Mouse (Mus musculus) spleen, embryonic (tissue): ENCODE measurements around the gene Ssbp3.

Experiments used
- CTCF ChIA-PET: fragments of 350-600 bp; sonication (Branson Sonifier 250); formaldehyde crosslinking; loops from one replicate; lab custom pipeline; 2022; lab: Charles Lee

Gene Ssbp3

GRCm38 (mm10) chr4:107045188-107045587 is 134.7 kb downstream of the Ssbp3 start:
- CTCF ChIA-PET: no interaction called here

GRCm38 (mm10) chr4:107047806-107048205 is 137.3 kb downstream of the Ssbp3 start:
- CTCF ChIA-PET: no interaction called here

GRCm38 (mm10) chr4:107048568-107049162 is 138.2 kb downstream of the Ssbp3 start:
- CTCF ChIA-PET: no interaction called here

- CTCF ChIA-PET: interaction anchor here (0.7 kb wide), 1 partner anchor 62 kb away, joined by 3 read pairs; no protein-coding TSS in a partner anchor
These were observed 141.4 kb downstream of the Ssbp3 start for GRCm38 (mm10) chr4:107051889-107052288.

- CTCF ChIA-PET: no interaction called here
These were observed 142.6 kb downstream of the Ssbp3 start for GRCm38 (mm10) chr4:107052962-107053553.

GRCm38 (mm10) chr4:107056088-107056487 is 145.6 kb downstream of the Ssbp3 start:
- CTCF ChIA-PET: interaction anchor here (0.6 kb wide), 1 partner anchor 1753 kb away, joined by 3 read pairs; no protein-coding TSS in a partner anchor

- CTCF ChIA-PET: no interaction called here
These were observed 147.8 kb downstream of the Ssbp3 start for GRCm38 (mm10) chr4:107058346-107058745.

GRCm38 (mm10) chr4:107058781-107059180 is 148.3 kb downstream of the Ssbp3 start:
- CTCF ChIA-PET: no interaction called here

GRCm38 (mm10) chr4:107061560-107061959 is 151.1 kb downstream of the Ssbp3 start:
- CTCF ChIA-PET: no interaction called here

- CTCF ChIA-PET: no interaction called here
These were observed 152.7 kb downstream of the Ssbp3 start for GRCm38 (mm10) chr4:107063214-107063613.

- CTCF ChIA-PET: no interaction called here
These were observed 154.0 kb downstream of the Ssbp3 start for GRCm38 (mm10) chr4:107064394-107065098.

GRCm38 (mm10) chr4:107066252-107067124 is 156.0 kb downstream of the Ssbp3 start, which contains the start of the genes Mrpl37 and Cyb5rl:
Gene Mrpl37 (minus strand): TSS chr4:107066868.
Gene Cyb5rl (plus strand): TSS chr4:107066988.
- CTCF ChIA-PET: no interaction called here

GRCm38 (mm10) chr4:107067151-107067840 is 156.8 kb downstream of the Ssbp3 start:
- CTCF ChIA-PET: no interaction called here

GRCm38 (mm10) chr4:107072343-107072742 is 161.8 kb downstream of the Ssbp3 start:
- CTCF ChIA-PET: no interaction called here

- CTCF ChIA-PET: no interaction called here
These were observed 165.0 kb downstream of the Ssbp3 start for GRCm38 (mm10) chr4:107075456-107075855.

- CTCF ChIA-PET: interaction anchor here (0.6 kb wide), 1 partner anchor 354 kb away, joined by 3 read pairs; no protein-coding TSS in a partner anchor
These were observed 168.4 kb downstream of the Ssbp3 start for GRCm38 (mm10) chr4:107078894-107079293.

GRCm38 (mm10) chr4:107079716-107080115 is 169.2 kb downstream of the Ssbp3 start:
- CTCF ChIA-PET: no interaction called here

- CTCF ChIA-PET: no interaction called here
These were observed 171.7 kb downstream of the Ssbp3 start for GRCm38 (mm10) chr4:107082185-107082584.

GRCm38 (mm10) chr4:107083126-107083525 is 172.6 kb downstream of the Ssbp3 start:
- CTCF ChIA-PET: no interaction called here

- CTCF ChIA-PET: no interaction called here
These were observed 173.8 kb downstream of the Ssbp3 start for GRCm38 (mm10) chr4:107084343-107084742.

- CTCF ChIA-PET: no interaction called here
These were observed 174.4 kb downstream of the Ssbp3 start for GRCm38 (mm10) chr4:107084858-107085257.
